Mouse (Mus musculus): ENCODE measurements at regions not wholly inside any gene's neighbourhood (a gene's known extent, or its start where the extent isn't known, plus 50 kb on each side); places are given as distances from the start of the nearest gene placed in this dataset.

GRCm38 (mm10) chr10:91464691-91465090, 283.6 kb upstream of the Tmpo start:
- TF ChIP-seq CTCF (IDR thresholded peaks at IDR 0.05; ENCODE audit: low read depth, low read length) = no peak
- TF ChIP-seq POLR2A (IDR thresholded peaks at IDR 0.05; ENCODE audit: extremely low read depth, insufficient read depth, low read length) = no peak

All from liver, adult 2 months (tissue).